In the genomic region with DNA sequence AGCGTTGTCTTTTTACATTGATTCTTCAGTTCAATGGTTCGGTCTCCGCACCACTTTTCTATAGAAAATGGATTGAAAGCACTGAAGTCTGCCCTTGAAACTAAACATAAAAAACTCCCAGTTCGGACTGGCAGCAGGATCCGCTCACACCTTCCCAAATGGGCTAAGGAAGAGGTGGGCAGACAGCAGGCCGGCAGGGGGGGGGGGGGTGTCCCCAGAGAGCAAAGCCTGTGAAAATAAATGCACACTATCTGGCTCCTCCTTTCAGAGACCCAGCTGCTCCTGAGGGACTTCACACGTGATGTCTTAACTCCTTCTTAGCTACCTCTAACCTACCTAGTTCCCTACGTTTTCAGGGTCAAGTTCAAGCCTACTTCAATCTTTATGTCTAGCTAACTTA, we compare ENCODE assay signal across 9 mouse cellular contexts. TPM values are rescaled to one million over a fixed set of nuclear protein-coding genes. Genes with fewer than 3 reads are reported as not detected.
DNase-seq lines count a peak whose midpoint lies in the region; ATAC-seq lines count a peak whose summit lies in the region.
"Had no signal": no experiment of that assay in that cellular context is flagged by ENCODE, and none has a peak within 500 bp of the region (broad histone marks: within the 10 kb centered on the region; RNA-seq: fewer than 3 reads in every experiment).

No protein-coding gene starts in this region.

- no peak overlapping the region for H3K4me2 ChIP-seq in hindbrain, embryonic 11.5 days (replicated peaks; ENCODE audit: low read depth, low read length)
- peak overlapping the region; percentile 21 for H3K4me2 ChIP-seq in embryonic facial prominence, embryonic 12.5 days (replicated peaks)
- peak overlapping the region; percentile 24 for H3K4me2 ChIP-seq in hindbrain, embryonic 14.5 days (replicated peaks)
- peak overlapping the region; percentile 25 for H3K4me2 ChIP-seq in midbrain, embryonic 13.5 days (replicated peaks)

- H3K4me1 ChIP-seq in hindbrain, embryonic 10.5 days (replicated peaks) = peaks cover 52% of the 10 kb centered on the region
- H3K4me1 ChIP-seq in hindbrain, embryonic 11.5 days (replicated peaks; ENCODE audit: control insufficient read depth, insufficient read depth, low read length) = peaks cover 9% of the 10 kb centered on the region; the same call in 1 of the 2 replicates
- peaks cover 46% of the 10 kb centered on the region for H3K4me1 ChIP-seq in embryonic facial prominence, embryonic 12.5 days
- H3K4me1 ChIP-seq in hindbrain, embryonic 14.5 days (replicated peaks; ENCODE audit: control insufficient read depth, insufficient read depth, low read length) = peaks cover 42% of the 10 kb centered on the region
- peaks cover 58% of the 10 kb centered on the region for H3K4me1 ChIP-seq in midbrain, embryonic 13.5 days (replicated peaks)

- no peak for DNase-seq in hindbrain, embryonic 10.5 days (ENCODE audit: low spot score)
- DNase-seq in hindbrain, embryonic 11.5 days (ENCODE audit: low spot score) = no peak
- no peak for DNase-seq in hindbrain, embryonic 14.5 days (ENCODE audit: low spot score)
- no peak for DNase-seq in right cerebral cortex, adult 18-20 months
- no peak for DNase-seq in layer of hippocampus, adult 9-10 months (ENCODE audit: low spot score)

- no peaks in the 10 kb centered on the region for H3K27me3 ChIP-seq in hindbrain, embryonic 10.5 days (ENCODE audit: insufficient read depth, poor library complexity, severe bottlenecking)
- no peaks in the 10 kb centered on the region for H3K27me3 ChIP-seq in hindbrain, embryonic 11.5 days (ENCODE audit: control insufficient read depth, insufficient read depth, low read length)
- no peaks in the 10 kb centered on the region for H3K27me3 ChIP-seq in embryonic facial prominence, embryonic 12.5 days
- no peaks in the 10 kb centered on the region for H3K27me3 ChIP-seq in hindbrain, embryonic 14.5 days (ENCODE audit: control insufficient read depth, insufficient read depth, low read length)
- no peaks in the 10 kb centered on the region for H3K27me3 ChIP-seq in midbrain, embryonic 13.5 days

- H3K27ac ChIP-seq in hindbrain, embryonic 10.5 days = peak overlapping the region; percentile 50
- H3K27ac ChIP-seq in hindbrain, embryonic 11.5 days (ENCODE audit: low read depth, low read length) = no peak overlapping the region
- H3K27ac ChIP-seq in embryonic facial prominence, embryonic 12.5 days = no peak overlapping the region
- H3K27ac ChIP-seq in hindbrain, embryonic 14.5 days = 0 out of 2 replicates have a peak overlapping the region, but pooled peaks have one; percentile 35
- 0 out of 2 replicates have a peak overlapping the region, but pooled peaks have one; percentile 25 for H3K27ac ChIP-seq in midbrain, embryonic 13.5 days

- WGBS in hindbrain, embryonic 10.5 days = 58% methylated on average over 8 of the region's 8 CpGs
- 55% methylated on average over 8 of the region's 8 CpGs for WGBS in hindbrain, embryonic 11.5 days
- 57% methylated on average over 8 of the region's 8 CpGs for WGBS in embryonic facial prominence, embryonic 12.5 days
- WGBS in hindbrain, embryonic 14.5 days = 26% methylated on average over 8 of the region's 8 CpGs
- WGBS in midbrain, embryonic 13.5 days = 40% methylated on average over 8 of the region's 8 CpGs

- H3K9me3 ChIP-seq in hindbrain, embryonic 10.5 days = no peaks in the 10 kb centered on the region
- no peaks in the 10 kb centered on the region for H3K9me3 ChIP-seq in hindbrain, embryonic 11.5 days (ENCODE audit: control insufficient read depth, low read length)
- no peaks in the 10 kb centered on the region for H3K9me3 ChIP-seq in embryonic facial prominence, embryonic 12.5 days
- no peaks in the 10 kb centered on the region for H3K9me3 ChIP-seq in hindbrain, embryonic 14.5 days (ENCODE audit: control insufficient read depth, low read length)
- no peaks in the 10 kb centered on the region for H3K9me3 ChIP-seq in midbrain, embryonic 13.5 days

- no peak for ATAC-seq in hindbrain, embryonic 11.5 days (ENCODE audit: low FRiP score)
- no peak for ATAC-seq in embryonic facial prominence, embryonic 12.5 days (ENCODE audit: insufficient number of reproducible peaks, insufficient read depth, low FRiP score, low TSS enrichment)
- ATAC-seq in hindbrain, embryonic 14.5 days (ENCODE audit: low FRiP score) = no peak
- ATAC-seq in midbrain, embryonic 13.5 days = no peak
- no peak for ATAC-seq in monocyte, adult 5-6 weeks (replicated peaks; ENCODE audit: insufficient number of reproducible peaks, low FRiP score, low TSS enrichment, poor library complexity, severe bottlenecking)

- H3K36me3 ChIP-seq in hindbrain, embryonic 10.5 days = peaks cover 50% of the 10 kb centered on the region
- H3K36me3 ChIP-seq in hindbrain, embryonic 11.5 days (ENCODE audit: control insufficient read depth, insufficient read depth, low read length) = no peaks in the 10 kb centered on the region
- H3K36me3 ChIP-seq in embryonic facial prominence, embryonic 12.5 days = peaks cover 6% of the 10 kb centered on the region; the same call in 1 of the 2 replicates
- H3K36me3 ChIP-seq in hindbrain, embryonic 14.5 days (replicated peaks; ENCODE audit: control insufficient read depth, insufficient read depth) = no peaks in the 10 kb centered on the region
- no peaks in the 10 kb centered on the region for H3K36me3 ChIP-seq in midbrain, embryonic 13.5 days

- no peak overlapping the region for H3K9ac ChIP-seq in hindbrain, embryonic 11.5 days (ENCODE audit: low read depth, low read length)
- no peak overlapping the region for H3K9ac ChIP-seq in embryonic facial prominence, embryonic 12.5 days
- H3K9ac ChIP-seq in hindbrain, embryonic 14.5 days = no peak overlapping the region
- no peak overlapping the region for H3K9ac ChIP-seq in midbrain, embryonic 13.5 days (replicated peaks)

- H3K4me3 ChIP-seq in hindbrain, embryonic 10.5 days = 0 out of 2 replicates have a peak overlapping the region, but pooled peaks have one; percentile 16
- H3K4me3 ChIP-seq in hindbrain, embryonic 11.5 days (ENCODE audit: low read depth, low read length) = no peak overlapping the region
- peak overlapping the region; percentile 13; the same call in 1 of the 2 replicates for H3K4me3 ChIP-seq in embryonic facial prominence, embryonic 12.5 days
- H3K4me3 ChIP-seq in hindbrain, embryonic 14.5 days (replicated peaks; ENCODE audit: low read length) = no peak overlapping the region
- no peak overlapping the region for H3K4me3 ChIP-seq in midbrain, embryonic 13.5 days (replicated peaks)
- H3K4me3 ChIP-seq: erythroblast, embryonic 14.5 days had no signal

RNA-seq across cellular contexts. Expression of a gene that starts 5.1 kb away (rescaled TPM):
- 184 and 220 TPM in 2 replicates for polyA plus RNA-seq in hindbrain, embryonic 10.5 days (2016; fragmentation: Nextera tagmentation; extraction: Ambion mirVana)
- 109 and 147 TPM in 2 replicates for polyA plus RNA-seq in hindbrain, embryonic 11.5 days (2014; fragmentation: Nextera tagmentation; extraction: Ambion mirVana)
- 171 and 176 TPM in 2 replicates for polyA plus RNA-seq in embryonic facial prominence, embryonic 12.5 days (2016; fragmentation: Nextera tagmentation; extraction: Ambion mirVana)
- polyA plus RNA-seq in hindbrain, embryonic 14.5 days (2014; fragmentation: Nextera tagmentation; extraction: Ambion mirVana) = 43.2 and 50.4 TPM in 2 replicates
- 95.1 and 108 TPM in 2 replicates for polyA plus RNA-seq in midbrain, embryonic 13.5 days (2015; fragmentation: Nextera tagmentation; extraction: Ambion mirVana)
- 39.4 to 61.3 TPM (median 41.0 TPM) in 3 replicates for total RNA-seq in monocyte, adult 5-6 weeks (2017)

Comparison
In these comparisons a context has a peak if more than half of its experiments do, and no peak if none do; other contexts are left out.
1. H3K27ac ChIP-seq: peak in hindbrain, embryonic 10.5 days (single experiment), hindbrain, embryonic 14.5 days (single experiment) and midbrain, embryonic 13.5 days (single experiment); none in hindbrain, embryonic 11.5 days (single experiment) and embryonic facial prominence, embryonic 12.5 days (single experiment).
2. H3K4me3 ChIP-seq: peak in hindbrain, embryonic 10.5 days (single experiment) and embryonic facial prominence, embryonic 12.5 days (single experiment); none in hindbrain, embryonic 11.5 days (single experiment), hindbrain, embryonic 14.5 days (single experiment) and midbrain, embryonic 13.5 days (single experiment).